Mouse (Mus musculus): ENCODE results near the gene Nek9. TPM values are rescaled to one million over a fixed set of nuclear protein-coding genes. Genes with fewer than 3 reads are reported as not detected.
A peak's percentile ranks its signal among the peaks of the same experiment; 100 is the strongest.
"Not testable (repeated sequence)": the region's sequence is repeated elsewhere in the genome, so short reads cannot be mapped to it uniquely, and the experiment has no call there.

Nek9 gene
- total RNA-seq, 2 experiments from 2014 or later = 25.1 to 40.9 TPM

DNA sequence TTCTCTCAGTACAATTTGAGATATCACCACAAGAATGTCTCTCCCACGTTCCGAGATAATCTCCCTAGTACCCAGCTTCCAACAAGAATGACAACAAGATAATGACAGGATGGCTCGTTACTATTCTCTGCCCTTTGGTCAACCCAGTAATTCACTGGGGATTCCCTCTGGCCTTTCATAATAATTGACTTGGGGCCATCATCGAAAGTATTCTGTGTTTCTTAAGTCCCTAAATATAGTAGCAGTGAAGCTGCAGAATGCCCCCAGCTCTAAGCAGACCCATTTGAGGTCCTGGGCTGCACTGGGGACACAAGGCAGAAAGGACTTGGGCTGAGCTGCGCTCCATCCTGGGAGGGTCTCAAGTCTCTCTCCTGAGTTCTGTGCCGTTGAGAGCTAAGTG lies 46.9 kb downstream of the Nek9 start:
- ATAC-seq (ENCODE audit: poor library complexity, severe bottlenecking) = no peak

DNA sequence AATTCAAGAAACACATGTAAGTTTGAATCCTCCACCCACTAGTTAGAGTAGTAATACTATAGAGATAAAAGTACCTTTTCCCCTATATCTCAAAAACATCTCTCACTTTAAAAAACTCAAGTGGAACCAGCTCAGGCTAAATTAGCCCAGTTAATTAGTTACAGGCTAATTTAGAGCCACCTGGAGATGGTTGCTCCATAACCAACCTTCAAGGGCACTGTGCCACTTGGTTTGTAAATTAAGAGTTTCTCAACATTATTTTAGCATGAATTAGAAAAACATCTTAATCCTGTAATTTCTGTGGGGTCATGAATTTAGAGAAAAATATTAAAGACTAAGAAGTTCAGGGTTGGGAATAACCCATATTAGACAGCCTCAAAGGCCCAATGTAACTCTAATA lies 47.6 kb downstream of the Nek9 start:
- no peak for ATAC-seq (ENCODE audit: poor library complexity, severe bottlenecking)

GRCm38 (mm10) chr12:85290633-85291032 lies 48.5 kb downstream of the Nek9 start:
- no peak for ATAC-seq (ENCODE audit: poor library complexity, severe bottlenecking)

DNA sequence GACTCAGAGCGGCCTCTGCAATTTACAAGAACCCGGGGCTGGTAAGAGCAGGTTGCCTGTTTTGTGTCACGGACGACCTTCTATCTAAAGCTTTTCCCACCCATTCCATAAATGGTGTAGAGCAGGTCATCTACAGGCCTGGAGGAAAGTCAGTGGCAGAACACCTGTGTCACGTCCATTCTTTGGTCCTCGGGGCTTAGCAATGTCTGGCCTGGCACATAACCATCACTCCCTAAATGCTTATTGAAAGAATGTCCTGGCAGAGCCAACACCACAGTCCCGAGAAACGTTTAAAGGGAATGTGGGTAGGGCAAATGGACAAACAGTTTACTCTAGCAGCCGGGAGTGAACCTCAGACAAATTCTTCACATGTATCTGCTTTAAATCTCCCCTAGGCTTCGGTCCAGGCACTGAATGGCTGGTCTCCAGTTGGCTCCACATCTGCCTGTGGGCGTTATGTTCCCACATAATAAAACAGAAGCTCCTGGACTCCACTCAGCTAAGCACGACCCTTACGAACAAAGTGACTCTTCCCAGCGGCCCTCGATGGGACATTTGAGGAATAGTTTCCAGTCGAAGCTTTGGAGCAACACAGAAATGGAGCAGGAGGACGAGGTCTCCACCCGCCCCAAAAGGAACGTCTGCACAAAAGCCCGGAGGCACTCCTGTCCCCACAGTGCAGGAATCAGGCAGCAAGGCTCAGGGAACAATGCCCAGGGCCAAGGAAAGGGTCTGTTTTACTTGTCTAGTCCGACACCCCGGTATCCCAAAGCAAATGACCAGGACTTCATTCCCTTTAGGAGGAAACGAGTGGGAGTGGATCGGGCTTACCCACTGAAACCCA lies 49.8 kb downstream of the Nek9 start:
- ATAC-seq (ENCODE audit: poor library complexity, severe bottlenecking) = no peak

DNA sequence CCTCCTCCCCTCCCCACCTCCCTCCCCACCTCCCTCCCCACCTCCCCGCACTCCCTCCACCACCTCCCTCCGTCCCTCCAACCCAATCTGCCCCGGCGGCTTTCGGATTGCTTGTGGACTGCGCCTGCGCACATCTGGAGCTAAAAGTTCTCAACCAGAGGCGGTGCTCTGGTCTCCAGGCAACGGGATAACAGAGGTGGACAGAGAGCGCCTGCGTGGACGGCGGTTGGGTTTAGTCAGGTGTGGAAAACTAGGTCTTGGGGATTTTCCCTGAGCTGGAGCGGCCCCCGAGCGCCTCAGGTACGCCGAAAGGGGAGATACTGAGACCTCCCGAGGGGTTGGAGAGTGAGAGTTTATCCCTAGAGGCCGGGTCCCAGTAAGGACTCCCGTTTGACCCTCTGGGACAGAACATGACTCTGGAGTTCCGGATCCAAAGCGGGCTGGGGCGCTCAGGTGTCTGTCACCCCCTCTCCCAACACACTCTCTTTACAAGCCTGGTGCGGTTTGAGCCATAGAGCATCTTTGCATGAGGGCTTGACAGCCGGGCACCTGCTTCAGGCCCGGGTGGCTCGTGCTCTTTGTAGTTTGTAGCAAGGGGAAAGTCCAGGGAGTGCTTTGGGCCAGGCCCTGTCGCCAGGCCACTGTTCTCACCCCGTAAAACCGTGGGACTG lies 50.5 kb downstream of the Nek9 start, which contains the start of gene Zc2hc1c:
Gene Zc2hc1c, plus strand, starts transcription at position 106 of the 671 bp plus-strand sequence.
- peak; percentile 68 for ATAC-seq (ENCODE audit: poor library complexity, severe bottlenecking)

- no peak; the same call in 1 of the 2 replicates for ATAC-seq (ENCODE audit: poor library complexity, severe bottlenecking)
Observed at GRCm38 (mm10) chr12:85287809-85288485, 51.2 kb downstream of the Nek9 start, which contains the start of gene Acyp1. Gene Acyp1 (minus strand): TSS chr12:85288438.

GRCm38 (mm10) chr12:85286941-85287340 lies 52.2 kb downstream of the Nek9 start:
- peak; percentile 53; the same call in 1 of the 2 replicates for ATAC-seq (ENCODE audit: poor library complexity, severe bottlenecking)

DNA sequence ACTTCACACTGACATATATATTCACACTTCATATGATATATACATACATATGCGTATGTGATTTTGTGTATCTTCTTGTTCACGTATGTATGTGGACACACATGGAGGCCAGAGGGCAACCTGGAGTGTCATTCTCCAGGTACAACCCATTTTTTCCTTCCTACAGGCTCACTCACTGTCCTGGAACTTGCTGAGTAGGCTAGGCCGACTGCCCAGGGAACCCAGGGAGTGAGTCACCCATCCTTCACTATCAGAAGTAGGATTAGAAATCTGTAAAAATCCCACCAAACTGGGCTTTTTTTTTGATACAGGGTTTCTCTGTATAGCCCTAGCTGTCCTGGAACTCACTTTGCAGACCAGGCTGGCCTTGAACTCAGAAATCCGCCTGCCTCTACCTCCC lies 54.2 kb downstream of the Nek9 start:
- no peak for ATAC-seq (ENCODE audit: poor library complexity, severe bottlenecking)

DNA sequence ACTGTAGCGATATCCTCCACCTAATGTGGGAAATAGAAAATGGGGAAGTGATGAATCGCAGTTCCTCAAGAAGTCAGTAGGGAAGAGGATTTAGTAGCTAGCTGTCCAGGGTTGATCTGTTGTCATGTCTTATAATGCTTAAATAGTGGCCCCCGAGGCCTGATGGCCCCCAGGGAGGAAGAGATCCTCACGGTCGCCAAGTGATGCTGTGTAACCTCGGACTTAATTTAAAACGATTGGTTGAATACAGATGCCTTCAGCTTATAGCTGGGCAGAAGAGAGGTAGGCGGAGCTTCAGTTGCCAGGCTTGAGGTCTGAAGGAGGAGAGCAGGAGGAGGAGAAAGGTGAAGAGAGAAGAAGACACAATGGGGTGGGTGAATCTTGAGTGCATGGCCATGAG lies 54.8 kb downstream of the Nek9 start:
- peak; percentile 32; the same call in 1 of the 2 replicates for ATAC-seq (ENCODE audit: poor library complexity, severe bottlenecking)

- ATAC-seq (ENCODE audit: poor library complexity, severe bottlenecking) = not testable (repeated sequence)
Observed at GRCm38 (mm10) chr12:85281756-85282155, 57.4 kb downstream of the Nek9 start.

GRCm38 (mm10) chr12:85280845-85281651 lies 58.1 kb downstream of the Nek9 start:
- ATAC-seq (ENCODE audit: poor library complexity, severe bottlenecking) = no peak

- peak; percentile 98 for ATAC-seq (ENCODE audit: poor library complexity, severe bottlenecking)
Observed at GRCm38 (mm10) chr12:85280105-85280844, 58.9 kb downstream of the Nek9 start.

- ATAC-seq (ENCODE audit: poor library complexity, severe bottlenecking) = peak; percentile 11
Observed at GRCm38 (mm10) chr12:85279396-85280080, 59.6 kb downstream of the Nek9 start.

GRCm38 (mm10) chr12:85278919-85279318 lies 60.2 kb downstream of the Nek9 start:
- no peak for ATAC-seq (ENCODE audit: poor library complexity, severe bottlenecking)

DNA sequence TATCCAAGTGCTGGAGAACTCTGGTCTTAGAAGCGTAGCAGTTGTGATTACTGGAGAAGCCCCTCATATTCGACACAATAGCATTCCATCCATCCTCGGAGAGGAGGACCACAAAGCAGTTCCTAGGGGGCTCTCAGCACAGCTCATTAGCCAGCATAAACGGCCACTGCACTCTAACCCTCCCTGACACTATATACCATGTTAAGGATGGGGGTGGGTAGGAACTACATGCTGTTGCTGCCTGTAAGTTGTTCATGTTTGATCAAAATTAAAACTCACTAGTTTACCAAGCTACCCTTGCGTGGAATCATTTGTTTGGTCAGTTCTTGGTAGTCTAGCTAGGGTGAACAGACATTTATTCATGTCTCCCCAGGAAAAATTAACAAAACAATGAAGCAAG lies 62.9 kb downstream of the Nek9 start:
- no peak for ATAC-seq (ENCODE audit: poor library complexity, severe bottlenecking)

GRCm38 (mm10) chr12:85273508-85273907 lies 65.7 kb downstream of the Nek9 start:
- no peak for ATAC-seq (ENCODE audit: poor library complexity, severe bottlenecking)

GRCm38 (mm10) chr12:85271843-85272206 lies 67.3 kb downstream of the Nek9 start:
- no peak for ATAC-seq (ENCODE audit: poor library complexity, severe bottlenecking)

GRCm38 (mm10) chr12:85271132-85271842 lies 67.9 kb downstream of the Nek9 start:
- no peak for ATAC-seq (ENCODE audit: poor library complexity, severe bottlenecking)

GRCm38 (mm10) chr12:85270319-85270718 lies 68.8 kb downstream of the Nek9 start, which contains the start of gene Mlh3:
Gene Mlh3 (minus strand): TSS chr12:85270599.
- ATAC-seq (ENCODE audit: poor library complexity, severe bottlenecking) = peak; percentile 94

Data from megakaryocyte, adult 5-6 weeks (primary cell).